Mouse (Mus musculus) lung, postnatal 0 days (tissue): ENCODE results near the gene Hnf1a. TPM values are rescaled to one million over a fixed set of nuclear protein-coding genes. Genes with fewer than 3 reads are reported as not detected.

Experiments
- ATAC-seq: fragments of 200-750 bp; cut with Nextera tagmentation; 2 replicates; pipeline ENCODE4 v1.8.0; 2017; ENCODE audit warnings: moderate library complexity
- DNase-seq: peaks from one replicate; pipeline ENCODE4 v3.0.0-alpha.2; 2016; ENCODE audit warnings: low spot score
- H3K27ac ChIP-seq: fragments of 300-500 bp; sonication (generic); 2 replicates; pipeline ENCODE4 v1.5.1; 2014; ENCODE audit warnings: antibody characterized with exemption, mild to moderate bottlenecking, low read length, mixed read lengths
- H3K27me3 ChIP-seq: fragments of 300-500 bp; sonication (generic); replicated peaks from 2 replicates; pipeline ENCODE4 v1.6.1; 2014; ENCODE audit warnings: low read length, mixed read lengths; ENCODE audit not compliant: insufficient read depth
- H3K36me3 ChIP-seq: fragments of 300-500 bp; sonication (generic); 2 replicates; pipeline ENCODE4 v1.6.1; 2014; ENCODE audit warnings: low read length, mixed read lengths; ENCODE audit not compliant: insufficient read depth
- H3K4me1 ChIP-seq: fragments of 300-500 bp; sonication (generic); 2 replicates; pipeline ENCODE4 v1.6.1; 2014; ENCODE audit warnings: antibody characterized with exemption, low read depth, low read length, mixed read lengths; ENCODE audit not compliant: insufficient read depth
- H3K4me2 ChIP-seq: fragments of 300-500 bp; sonication (generic); replicated peaks from 2 replicates; pipeline ENCODE4 v1.6.1; 2014; ENCODE audit warnings: low read depth, mild to moderate bottlenecking, low read length, moderate library complexity, mixed read lengths
- H3K4me3 ChIP-seq: fragments of 300-500 bp; sonication (generic); 2 replicates; pipeline ENCODE4 v1.5.1; 2014; ENCODE audit warnings: low read depth, low read length
- H3K9ac ChIP-seq: fragments of 300-500 bp; sonication (generic); replicated peaks from 2 replicates; pipeline ENCODE4 v1.6.1; 2014; ENCODE audit warnings: low read depth, mild to moderate bottlenecking
- H3K9me3 ChIP-seq: fragments of 300-500 bp; sonication (generic); 2 replicates; pipeline ENCODE4 v1.6.1; 2016; ENCODE audit warnings: low read length, mixed read lengths
- CTCF ChIP-seq: IDR thresholded peaks from 2 replicates; pipeline ENCODE4 v1.5.1; 2016; ENCODE audit warnings: antibody characterized with exemption, mild to moderate bottlenecking
- EP300 ChIP-seq: IDR thresholded peaks from 2 replicates; pipeline ENCODE4 v1.6.1; 2016; ENCODE audit warnings: antibody characterized with exemption, mild to moderate bottlenecking, control low read depth
- WGBS: fragments of 180-500 bp; shearing (Covaris S2); extraction: QIAGEN DNeasy Blood & Tissue Kit; methylation state at CpG from one replicate; pipeline ENCODE4 v1.1.7; 2014; 5-methylcytosine and 5-hydroxymethylcytosine counted together
- polyA plus RNA-seq: library from polyadenylated mRNA; unstranded; fragments of >200 nt; fragmentation: Nextera tagmentation; extraction: Ambion mirVana; gene quantifications from 2 replicates; pipeline ENCODE4 v1.2.1, GENCODE M21; 2015

The Hnf1a gene
- polyA plus RNA-seq, 1 experiment from 2014 or later = not detected

DNA sequence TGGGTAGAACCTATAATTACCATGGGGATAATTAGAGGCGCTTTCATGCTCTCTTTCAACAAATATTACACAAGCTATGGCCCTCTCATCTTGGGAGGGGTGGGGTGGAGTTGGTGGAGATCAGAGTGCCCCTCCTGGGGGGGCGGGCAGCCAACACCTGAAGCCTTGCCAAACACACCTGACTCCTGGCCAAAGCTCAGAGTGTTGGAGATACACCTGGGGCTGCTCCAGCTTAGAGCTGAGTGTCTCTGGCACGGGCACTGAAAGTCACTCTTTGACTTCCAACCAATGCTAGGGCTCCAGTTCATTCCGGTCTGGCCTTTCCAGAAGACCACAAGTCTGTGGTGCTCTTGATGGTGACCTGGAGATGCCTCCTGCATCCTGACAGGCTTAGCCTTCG lies 36.9 kb upstream of the Hnf1a start:
- Histone ChIP-seq H3K4me2 (no peak overlapping the region), H3K27ac (no peak overlapping the region), H3K9me3 (no peaks in the 10 kb centered on the region), H3K27me3 (no peaks in the 10 kb centered on the region), H3K9ac (no peak overlapping the region), H3K36me3 (no peaks in the 10 kb centered on the region), H3K4me3 (no peak overlapping the region), H3K4me1 (peaks cover 4% of the 10 kb centered on the region; the same call in 1 of the 2 replicates)
- no peak for DNase-seq
- no peak for TF ChIP-seq EP300
- no peak for TF ChIP-seq CTCF
- no peak for ATAC-seq
- WGBS = 67% methylated on average over 5 of the region's 5 CpGs

DNA sequence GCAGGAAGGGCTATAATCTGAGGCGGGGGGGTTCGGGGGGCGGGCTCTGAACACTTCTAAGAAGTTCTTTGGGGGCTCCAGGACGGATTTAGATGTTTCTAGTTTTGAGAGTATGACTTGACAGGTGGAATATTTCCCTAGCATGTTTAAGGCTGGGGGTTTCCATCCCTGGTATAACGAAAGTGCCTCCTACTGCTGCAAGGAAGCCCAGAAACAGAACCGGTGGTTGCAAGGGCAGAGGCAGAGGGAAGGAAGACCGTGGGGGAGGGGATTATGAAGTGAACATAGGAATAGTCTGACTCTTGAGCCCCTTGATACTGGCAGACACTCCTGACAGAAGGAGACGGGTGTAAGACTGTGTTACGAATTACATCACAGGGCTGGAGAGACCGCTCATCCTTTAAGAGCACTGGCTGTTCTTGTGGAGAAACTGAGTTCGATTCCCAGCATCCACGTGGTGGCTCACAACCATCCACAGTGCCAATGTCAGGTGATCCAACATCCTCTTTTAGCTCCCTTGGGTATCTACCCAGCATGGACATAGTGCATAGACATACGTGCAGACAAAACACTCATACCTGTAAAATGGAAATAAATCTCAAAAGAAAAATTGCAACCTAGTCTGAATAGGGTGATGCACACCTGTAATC lies 32.5 kb upstream of the Hnf1a start:
- WGBS = 67% methylated on average over 13 of the region's 13 CpGs
- Histone ChIP-seq H3K9ac (no peak overlapping the region), H3K36me3 (no peaks in the 10 kb centered on the region), H3K9me3 (no peaks in the 10 kb centered on the region), H3K27me3 (no peaks in the 10 kb centered on the region), H3K4me1 (no peaks in the 10 kb centered on the region), H3K4me3 (no peak overlapping the region), H3K4me2 (no peak overlapping the region), H3K27ac (no peak overlapping the region)
- no peak for ATAC-seq
- no peak for TF ChIP-seq EP300
- TF ChIP-seq CTCF = no peak
- no peak for DNase-seq

DNA sequence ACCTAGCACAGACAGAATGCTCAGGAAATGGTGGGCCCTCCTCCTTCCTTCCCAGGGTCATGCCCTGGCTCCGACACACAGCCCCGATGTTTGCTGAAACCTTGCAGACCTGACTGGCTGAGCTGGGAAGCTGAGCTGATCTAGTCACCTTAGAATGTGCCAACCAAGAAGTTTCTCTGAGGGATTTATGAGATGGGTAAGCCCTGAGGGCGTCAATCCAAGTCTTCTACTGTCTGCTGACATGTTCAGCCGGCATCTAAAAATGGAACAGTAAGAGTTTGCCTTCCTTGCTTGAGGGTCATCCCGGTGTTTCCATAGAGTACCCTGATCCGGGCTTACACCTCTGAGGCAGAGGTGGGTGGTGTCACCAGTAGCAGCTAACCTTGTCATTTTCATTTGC lies 31.9 kb upstream of the Hnf1a start:
- Histone ChIP-seq H3K27ac (no peak overlapping the region), H3K9me3 (no peaks in the 10 kb centered on the region), H3K4me3 (no peak overlapping the region), H3K4me2 (no peak overlapping the region), H3K27me3 (no peaks in the 10 kb centered on the region), H3K9ac (no peak overlapping the region), H3K4me1 (no peaks in the 10 kb centered on the region), H3K36me3 (no peaks in the 10 kb centered on the region)
- TF ChIP-seq EP300 = no peak
- no peak for TF ChIP-seq CTCF
- 41% methylated on average over 6 of the region's 6 CpGs for WGBS
- ATAC-seq = no peak
- DNase-seq = no peak

DNA sequence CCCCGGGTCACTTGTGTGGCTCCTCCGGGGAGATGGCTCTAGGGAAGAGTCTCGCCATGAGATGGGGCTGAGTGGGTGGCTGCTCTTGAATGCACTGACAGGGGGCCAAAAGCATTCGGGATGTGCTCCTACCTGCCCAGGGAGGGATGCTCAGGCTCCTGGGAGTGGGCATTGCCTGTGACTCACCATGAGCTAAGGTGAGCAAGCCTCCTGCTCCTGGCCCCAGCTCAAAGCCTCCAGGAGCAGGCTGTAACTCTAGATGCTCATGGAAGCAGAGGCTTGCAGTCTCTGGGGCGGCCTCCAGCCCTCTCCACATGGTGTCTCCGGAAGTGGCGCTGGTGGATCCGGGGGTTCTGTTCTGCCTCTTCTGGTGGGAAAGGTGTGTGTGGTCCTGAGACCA lies 30.6 kb upstream of the Hnf1a start:
- Histone ChIP-seq H3K4me3 (no peak overlapping the region), H3K4me1 (no peaks in the 10 kb centered on the region), H3K4me2 (no peak overlapping the region), H3K9me3 (no peaks in the 10 kb centered on the region), H3K36me3 (no peaks in the 10 kb centered on the region), H3K9ac (no peak overlapping the region), H3K27ac (no peak overlapping the region), H3K27me3 (no peaks in the 10 kb centered on the region)
- ATAC-seq (no peak), DNase-seq (no peak)
- WGBS = 72% methylated on average over 8 of the region's 8 CpGs
- TF ChIP-seq EP300 (no peak), CTCF (no peak)

DNA sequence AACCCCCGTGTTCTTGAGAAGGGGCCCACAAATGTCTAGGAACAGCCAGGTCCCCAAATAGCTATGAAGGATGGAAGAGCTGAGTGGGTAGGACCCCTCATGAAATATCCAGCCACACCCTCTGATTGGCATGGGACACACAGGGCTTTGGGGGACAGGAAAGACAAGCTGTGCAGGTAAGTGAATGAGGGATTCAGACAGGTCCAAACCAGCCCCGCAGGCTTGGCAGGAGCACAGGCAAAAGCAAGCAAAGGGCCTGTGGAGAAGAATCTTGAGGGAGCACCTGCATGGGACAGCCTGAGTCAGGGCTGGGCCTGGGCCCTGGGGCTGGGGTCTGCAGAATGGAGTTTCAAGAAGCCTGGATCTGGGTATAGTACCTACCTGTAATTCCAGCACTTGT lies 29.6 kb upstream of the Hnf1a start:
- no peaks in the 10 kb centered on the region for H3K9me3 ChIP-seq
- no peak overlapping the region for H3K4me3 ChIP-seq
- no peak overlapping the region for H3K4me2 ChIP-seq
- TF ChIP-seq EP300 (no peak), CTCF (no peak)
- WGBS = 58% methylated on average over 2 of the region's 2 CpGs
- no peak overlapping the region for H3K27ac ChIP-seq
- H3K27me3 ChIP-seq = no peaks in the 10 kb centered on the region
- H3K4me1 ChIP-seq = no peaks in the 10 kb centered on the region
- no peak overlapping the region for H3K9ac ChIP-seq
- H3K36me3 ChIP-seq = no peaks in the 10 kb centered on the region
- ATAC-seq (no peak), DNase-seq (no peak)

DNA sequence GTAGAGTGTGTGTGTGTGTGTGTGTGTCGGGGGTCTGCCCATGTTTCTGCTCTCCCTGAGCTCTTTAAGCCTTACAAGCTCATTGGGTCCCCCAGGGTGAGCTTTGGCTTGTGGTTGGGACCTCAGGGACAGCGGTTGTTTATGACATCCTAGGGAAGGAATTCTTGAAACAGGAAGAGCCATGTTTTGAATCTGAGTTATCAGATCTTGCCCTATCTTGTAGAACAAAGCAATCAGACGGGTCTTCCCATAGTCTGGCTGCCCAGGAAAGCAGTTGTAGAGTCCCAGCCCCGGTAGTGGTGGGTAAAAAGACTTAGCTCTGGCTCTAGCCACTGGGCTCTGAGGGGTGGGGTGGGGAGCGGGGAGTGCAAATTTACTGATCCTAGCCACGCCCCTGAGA lies 26.4 kb upstream of the Hnf1a start:
- DNase-seq = peak; percentile 61
- H3K9ac ChIP-seq = no peak overlapping the region
- H3K4me2 ChIP-seq = no peak overlapping the region
- ATAC-seq = peak; percentile 87
- TF ChIP-seq CTCF (no peak), EP300 (peak; percentile 76)
- 0 out of 2 replicates have a peak overlapping the region, but pooled peaks have one; percentile 14 for H3K27ac ChIP-seq
- no peaks in the 10 kb centered on the region for H3K27me3 ChIP-seq
- WGBS = 41% methylated on average over 6 of the region's 6 CpGs
- H3K36me3 ChIP-seq = no peaks in the 10 kb centered on the region
- no peaks in the 10 kb centered on the region for H3K4me1 ChIP-seq
- no peaks in the 10 kb centered on the region for H3K9me3 ChIP-seq
- no peak overlapping the region for H3K4me3 ChIP-seq

DNA sequence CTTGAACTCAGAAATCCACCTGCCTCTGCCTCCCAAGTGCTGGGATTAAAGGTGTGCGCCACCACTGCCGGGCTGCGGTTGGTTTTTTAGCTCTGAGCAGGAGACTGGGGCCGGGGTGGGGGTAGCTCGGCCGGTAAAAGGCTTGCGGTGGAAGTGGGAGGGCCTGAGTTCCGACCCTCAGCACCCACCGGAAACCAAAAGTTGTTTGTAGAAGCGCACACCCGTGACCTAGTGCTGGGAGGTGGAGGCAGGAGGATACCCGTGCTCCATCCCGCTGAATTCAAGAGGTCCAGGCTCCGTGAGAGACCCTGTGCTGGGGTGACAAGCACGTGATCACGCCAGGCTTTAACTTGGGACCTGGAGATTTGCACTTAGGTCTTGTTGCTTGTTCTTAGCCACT lies 25.6 kb upstream of the Hnf1a start:
- Histone ChIP-seq H3K27ac (no peak overlapping the region), H3K9me3 (no peaks in the 10 kb centered on the region), H3K36me3 (no peaks in the 10 kb centered on the region), H3K4me1 (no peaks in the 10 kb centered on the region), H3K4me2 (no peak overlapping the region), H3K27me3 (no peaks in the 10 kb centered on the region), H3K9ac (no peak overlapping the region), H3K4me3 (no peak overlapping the region)
- no peak for ATAC-seq
- no peak for DNase-seq
- no peak for TF ChIP-seq EP300
- TF ChIP-seq CTCF = no peak
- 85% methylated on average over 16 of the region's 16 CpGs for whole genome bisulfite sequencing
